Mouse (Mus musculus) frontal cortex, adult 2 months (tissue): ENCODE results near the gene Polk. TPM values are rescaled to one million over a fixed set of nuclear protein-coding genes. Genes with fewer than 3 reads are reported as not detected.

ENCODE experiments used
- polyA plus RNA-seq: library from polyadenylated mRNA; depleted of rRNA; stranded (reverse); fragments of >200 nt; gene quantifications from 2 replicates; pipeline ENCODE4 v1.2.3, GENCODE M21; 2012; rRNA removed

Gene Polk
- polyA plus RNA-seq, 1 experiment: 8.5 TPM

Other genes with a start within 250 kb of the Polk start
- gene Poc5, start 154.3 kb downstream of the Polk start, polyA plus RNA-seq: 16.8 and 17.1 TPM in 2 replicates
- 0.16 and 0.38 TPM in 2 replicates for gene Ankdd1b, start 71.4 kb downstream of the Polk start, polyA plus RNA-seq
- gene Gm17622, start 51.8 kb downstream of the Polk start, polyA plus RNA-seq: not detected in 2 replicates
- gene Col4a3bp, start within 50 bp of the Polk start, polyA plus RNA-seq: 31.3 and 36.7 TPM in 2 replicates
- 50.1 and 63.5 TPM in 2 replicates for gene Hmgcr, start 128.4 kb upstream of the Polk start, polyA plus RNA-seq
- 0.26 and 0.27 TPM in 2 replicates for gene Ankrd31, start 205.7 kb upstream of the Polk start, polyA plus RNA-seq